8 mouse cellular contexts compared by ENCODE assay signal in the genomic region with DNA sequence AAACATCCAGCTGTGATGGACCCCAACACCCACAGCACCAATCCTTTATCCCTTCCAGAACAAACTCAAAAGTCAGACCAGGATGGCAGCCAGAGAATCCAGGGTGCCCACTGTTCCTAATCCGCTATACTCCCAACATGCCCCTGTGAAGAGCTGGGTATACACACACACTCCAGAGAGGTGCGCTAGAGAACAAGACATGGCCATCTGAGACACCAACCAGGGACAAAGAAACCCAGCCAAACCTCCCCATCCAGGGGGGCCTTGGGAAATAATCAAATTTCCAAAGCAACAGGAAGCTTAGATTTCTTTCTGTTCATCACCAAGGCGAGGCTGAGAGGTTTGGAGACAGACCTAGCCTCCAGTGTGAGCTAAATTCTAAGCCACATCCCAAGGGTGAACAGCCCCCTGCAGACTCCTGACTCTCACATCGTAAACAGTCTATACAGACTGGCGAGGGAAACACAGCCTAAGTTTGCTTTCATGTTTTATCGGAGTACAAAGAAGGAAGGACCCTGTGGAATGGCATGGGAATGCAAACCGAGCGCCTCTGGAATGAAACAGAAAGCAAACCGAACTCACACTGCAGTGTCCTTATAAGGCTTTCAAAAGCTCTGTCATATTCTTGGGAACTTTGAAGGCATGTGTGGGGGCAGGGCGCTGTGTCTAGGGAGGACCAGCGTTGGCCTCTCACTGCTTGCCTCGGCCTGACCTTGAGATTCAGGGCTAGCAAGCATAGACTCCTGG.
A peak's percentile ranks its signal among the peaks of the same experiment; 100 is the strongest.
DNase-seq lines count a peak whose midpoint lies in the region; ATAC-seq and TF ChIP-seq lines count a peak whose summit lies in the region.
"Had no signal": no experiment of that assay in that cellular context is flagged by ENCODE, and none has a peak within 500 bp of the region (broad histone marks: within the 10 kb centered on the region; RNA-seq: fewer than 3 reads in every experiment).

No protein-coding gene starts in this region.

- H3K4me3 ChIP-seq in cortical plate, adult 2 months (ENCODE audit: insufficient read depth, low read length): no peak overlapping the region
- peak overlapping the region; percentile 6 to 24 for H3K4me3 ChIP-seq in heart, embryonic 14.5 days (ENCODE audit: control insufficient read depth in 1 of 2, insufficient read depth in 1 of 2, low read depth in 1 of 2, low read length in 2 of 2)
- H3K4me3 ChIP-seq: liver, embryonic 13.5 days had no signal

- ATAC-seq in heart, embryonic 14.5 days (ENCODE audit: insufficient number of reproducible peaks, insufficient read depth, low FRiP score, low read depth): peak; percentile 77

- H3K4me1 ChIP-seq in cortical plate, adult 2 months (ENCODE audit: control insufficient read depth, insufficient read depth, low read length): peaks cover 4% of the 10 kb centered on the region
- H3K4me1 ChIP-seq in heart, embryonic 14.5 days (ENCODE audit: control insufficient read depth in 2 of 2, insufficient read depth in 2 of 2, low read length in 2 of 2): peaks cover 10 to 13% of the 10 kb centered on the region in 2 experiments
- H3K4me1 ChIP-seq: liver, embryonic 13.5 days had no signal

- TF ChIP-seq CTCF in cortical plate, adult 2 months (IDR thresholded peaks at IDR 0.05; ENCODE audit: extremely low read depth, insufficient read depth, low read length): 0 out of 2 replicates have a peak, but pooled peaks have one; percentile 5

- peak overlapping the region; percentile 60 for H3K9ac ChIP-seq in heart, embryonic 14.5 days (ENCODE audit: low read length)
- H3K9ac ChIP-seq: liver, embryonic 13.5 days had no signal

- H3K9me3 ChIP-seq in heart, embryonic 14.5 days (ENCODE audit: control insufficient read depth, low read length): no peaks in the 10 kb centered on the region
- H3K9me3 ChIP-seq: liver, embryonic 13.5 days had no signal

- no peak for TF ChIP-seq POLR2A in cortical plate, adult 2 months (IDR thresholded peaks at IDR 0.05; ENCODE audit: extremely low read depth, insufficient read depth, low read length)

- no peak overlapping the region for H3K27ac ChIP-seq in cortical plate, adult 2 months (ENCODE audit: insufficient read depth, low read length)
- H3K27ac ChIP-seq in heart, embryonic 14.5 days (replicated peaks in 1 of 2; ENCODE audit: control insufficient read depth in 1 of 2, insufficient read depth in 1 of 2, low read depth in 2 of 2, low read length in 2 of 2): peak overlapping the region; percentile 65 to 66
- H3K27ac ChIP-seq: liver, embryonic 13.5 days had no signal

- no peaks in the 10 kb centered on the region for H3K36me3 ChIP-seq in heart, embryonic 14.5 days (ENCODE audit: control insufficient read depth, insufficient read depth, low read length)
- H3K36me3 ChIP-seq: liver, embryonic 13.5 days had no signal

- 14% methylated on average over 12 of the region's 12 CpGs for WGBS in heart, embryonic 14.5 days

- peak; percentile 53 for DNase-seq in Muller cell, postnatal 12 days (ENCODE audit: inconsistent ontology term)
- peak; percentile 41 to 48 for DNase-seq in kidney, postnatal 25 days
- peak; percentile 32 for DNase-seq in ovary, postnatal 14 days (ENCODE audit: low spot score)
- no peak for DNase-seq in left cerebral cortex, adult 11 months (ENCODE audit: low spot score)
- DNase-seq in spleen, postnatal 14 days (ENCODE audit: low spot score in 2 of 2): no peak
- DNase-seq: liver, embryonic 13.5 days had no signal

- peak overlapping the region; percentile 62 for H3K4me2 ChIP-seq in heart, embryonic 14.5 days (ENCODE audit: low read length)
- H3K4me2 ChIP-seq: liver, embryonic 13.5 days had no signal

- no peaks in the 10 kb centered on the region for H3K27me3 ChIP-seq in heart, embryonic 14.5 days (ENCODE audit: control insufficient read depth, insufficient read depth, low read length)
- H3K27me3 ChIP-seq: liver, embryonic 13.5 days had no signal

Comparison
In these comparisons a context has a peak if more than half of its experiments do, and no peak if none do; other contexts are left out.
1. DNase-seq: peak in Muller cell, postnatal 12 days (single experiment), kidney, postnatal 25 days (2 of 2) and ovary, postnatal 14 days (single experiment); none in left cerebral cortex, adult 11 months (single experiment) and spleen, postnatal 14 days (0 of 2).